Mouse (Mus musculus) hindlimb bud, embryonic 11.5 days (tissue): Measurements from ENCODE around the gene H2afj.
A peak's percentile ranks its signal among the peaks of the same experiment; 100 is the strongest.
"Not testable (repeated sequence)": the region's sequence is repeated elsewhere in the genome, so short reads cannot be mapped to it uniquely, and the experiment has no call there.

Source experiments
- DNase-seq: peaks from one replicate; pipeline ENCODE4 v3.0.0-alpha.2; 2012; ENCODE audit warnings: low read depth, low spot score; ENCODE audit errors: extremely low spot score

Gene H2afj

DNA sequence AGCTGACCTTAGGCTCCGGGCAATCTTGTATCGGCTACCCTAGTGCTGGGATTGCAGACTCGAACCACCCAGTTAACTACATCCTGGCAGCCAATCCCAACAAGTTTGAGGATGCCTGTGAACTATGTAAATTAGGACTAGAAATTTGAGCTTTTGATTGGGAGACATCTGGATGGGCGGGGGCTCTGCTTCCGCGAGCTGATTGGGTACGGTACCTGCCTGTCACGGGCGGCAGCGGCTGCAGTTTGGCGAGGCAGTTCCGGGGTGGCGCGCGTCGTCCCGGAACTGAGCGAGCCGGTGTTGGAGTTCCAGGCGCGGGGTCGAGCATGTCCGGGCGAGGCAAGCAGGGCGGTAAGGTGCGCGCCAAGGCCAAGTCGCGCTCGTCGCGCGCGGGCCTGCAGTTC, at the start of gene H2afj:
Gene H2afj, plus strand, starts transcription at position 231 of the 404 bp plus-strand sequence.
- DNase-seq: peak; percentile 79

DNA sequence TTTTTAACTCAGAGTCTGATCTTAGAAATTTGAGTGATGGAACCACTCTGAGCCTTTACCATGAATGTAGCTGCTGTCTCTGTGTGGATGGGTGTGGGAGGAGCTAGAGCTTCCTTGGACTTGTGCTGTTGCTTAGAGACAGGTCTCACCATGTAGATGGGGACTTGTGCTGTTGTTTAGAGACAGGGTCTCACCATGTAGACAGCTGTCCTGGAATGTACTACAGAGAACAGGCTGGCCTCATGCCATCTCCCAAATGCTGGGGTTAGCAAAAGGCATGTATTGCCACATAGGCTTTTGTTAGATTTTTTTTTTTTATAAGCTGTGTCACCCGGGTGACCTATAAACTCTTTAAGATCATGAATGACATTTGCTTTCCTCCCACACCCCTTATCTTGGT, 44.1 kb upstream of the H2afj start:
- no peak for DNase-seq

DNA sequence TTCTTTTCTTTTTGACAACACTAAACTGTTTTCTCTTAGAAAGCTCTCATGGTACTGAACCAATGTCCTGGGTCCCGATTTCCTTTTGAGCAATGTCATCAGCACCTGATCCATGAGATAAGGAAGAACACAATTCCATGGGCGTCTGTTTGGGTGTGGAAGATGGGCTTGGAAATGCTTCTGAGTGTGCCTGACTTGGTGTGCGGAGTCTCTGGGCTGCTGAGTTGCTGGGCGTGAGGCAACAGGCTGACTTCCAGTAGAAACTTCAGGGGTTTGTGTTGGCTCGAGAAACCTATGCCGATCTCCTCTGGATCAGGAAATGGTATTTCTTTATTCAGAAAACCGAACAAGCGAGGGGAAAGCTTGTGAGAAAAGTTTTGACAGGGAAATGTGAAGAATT, 38.9 kb upstream of the H2afj start:
- DNase-seq: no peak

DNA sequence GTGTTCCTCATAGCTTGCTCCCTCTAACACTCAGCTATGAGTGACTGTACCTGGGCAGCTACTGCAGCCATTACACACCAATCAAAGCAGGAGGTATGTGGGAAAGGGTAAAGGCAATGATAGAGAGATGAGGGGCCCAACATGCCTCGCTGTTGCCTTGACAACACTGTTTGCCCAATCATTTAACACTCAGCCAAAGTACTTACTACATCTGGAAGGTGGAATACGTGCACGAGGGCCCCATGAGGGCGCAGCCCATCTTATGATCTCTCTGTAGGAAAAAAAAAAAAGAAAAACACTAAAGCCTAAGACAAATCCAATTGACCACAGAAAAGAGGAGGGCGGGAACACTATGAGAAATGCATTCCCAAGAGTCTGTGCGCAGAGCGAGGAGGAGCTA, 38.2 kb upstream of the H2afj start:
- no peak for DNase-seq

DNA sequence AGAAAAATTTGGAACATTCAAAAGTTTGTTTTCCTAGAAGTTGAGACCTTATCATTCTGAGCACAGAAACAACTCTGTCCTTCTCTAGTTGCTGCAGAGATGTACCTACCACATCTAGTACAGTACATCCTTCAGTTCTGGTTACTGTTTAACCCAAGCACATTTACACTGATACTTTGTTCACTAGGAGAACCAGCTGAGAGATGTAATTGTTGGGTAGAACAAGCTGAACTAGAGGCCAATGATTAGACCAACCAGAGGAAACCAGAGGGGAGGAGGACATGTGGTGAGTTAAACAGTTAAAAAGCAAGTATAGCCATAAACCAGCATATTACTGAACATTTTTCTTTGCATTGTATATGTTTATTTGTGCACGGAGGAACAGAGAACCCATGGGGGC, 31.7 kb upstream of the H2afj start:
- DNase-seq: no peak

DNA sequence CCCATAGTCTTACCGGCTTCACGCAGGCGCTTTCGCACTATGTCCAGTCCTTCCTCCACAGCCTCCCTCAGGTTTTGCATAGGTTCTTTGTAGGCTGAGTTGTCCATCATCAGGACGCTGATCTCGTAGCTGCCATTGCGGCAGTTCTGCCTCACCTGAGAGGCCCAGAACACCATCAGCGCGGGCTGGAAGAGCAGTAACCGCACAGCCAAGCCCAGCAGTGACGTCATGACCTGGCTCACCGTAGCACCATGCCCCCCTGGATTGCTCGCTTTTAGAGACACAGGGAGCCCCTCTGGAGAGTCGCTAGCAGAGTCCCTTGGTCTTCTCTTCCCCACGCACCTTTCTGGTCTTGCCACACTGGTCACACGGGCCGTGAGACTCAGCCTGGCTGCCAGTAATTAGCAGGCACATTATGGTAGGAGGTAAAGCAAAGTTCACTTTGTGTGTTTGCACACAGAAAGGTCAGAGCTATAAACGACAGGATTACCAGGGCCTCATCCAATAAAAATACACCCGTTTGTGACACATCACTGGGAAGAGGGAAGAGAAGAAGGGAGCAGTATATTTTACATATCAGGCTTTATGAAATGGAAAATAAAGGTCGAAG, 26.6 kb upstream of the H2afj start, which contains the start of gene Gucy2c:
Gene Gucy2c, minus strand, starts transcription at position 389 of the 610 bp plus-strand sequence.
- no peak for DNase-seq

DNA sequence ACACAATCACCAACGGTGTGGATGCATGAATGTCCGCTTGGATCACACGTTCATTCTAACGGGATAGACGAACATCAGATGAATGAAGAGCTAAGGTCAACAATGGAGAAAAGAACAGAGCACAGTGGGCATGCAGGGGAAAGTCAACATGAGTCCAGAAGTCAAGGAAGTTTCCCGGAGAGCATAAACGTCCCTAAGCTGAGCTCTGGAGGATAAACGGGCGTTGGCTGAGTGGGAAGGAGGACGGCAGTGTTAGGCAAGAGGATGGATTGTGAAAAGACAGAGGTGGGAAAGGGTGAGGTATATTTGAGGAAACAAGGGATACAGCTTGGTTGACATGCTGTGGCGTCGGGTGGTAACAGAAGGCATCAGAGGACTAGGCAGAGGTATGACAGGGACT, 25.9 kb upstream of the H2afj start:
- DNase-seq: no peak

DNA sequence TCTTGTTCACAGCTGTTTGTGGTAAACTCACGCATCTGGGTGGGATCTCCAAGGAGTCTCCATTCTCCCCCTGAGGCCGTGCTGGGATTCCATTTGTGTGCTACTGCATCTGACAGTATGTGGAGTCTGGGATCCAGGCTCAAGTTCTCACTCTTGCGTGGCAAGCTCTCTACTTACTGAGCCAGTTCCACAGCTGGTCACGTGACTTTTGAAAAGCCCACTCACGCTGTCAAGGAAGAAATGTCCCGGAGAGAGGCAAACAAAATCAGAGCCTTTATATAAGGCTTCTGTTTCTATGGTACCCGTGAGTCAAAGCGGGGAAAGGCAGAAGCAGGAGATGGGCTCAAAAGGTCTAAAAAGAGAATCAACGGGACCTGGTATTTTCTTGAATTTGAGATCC, 25.3 kb upstream of the H2afj start:
- no peak for DNase-seq

DNA sequence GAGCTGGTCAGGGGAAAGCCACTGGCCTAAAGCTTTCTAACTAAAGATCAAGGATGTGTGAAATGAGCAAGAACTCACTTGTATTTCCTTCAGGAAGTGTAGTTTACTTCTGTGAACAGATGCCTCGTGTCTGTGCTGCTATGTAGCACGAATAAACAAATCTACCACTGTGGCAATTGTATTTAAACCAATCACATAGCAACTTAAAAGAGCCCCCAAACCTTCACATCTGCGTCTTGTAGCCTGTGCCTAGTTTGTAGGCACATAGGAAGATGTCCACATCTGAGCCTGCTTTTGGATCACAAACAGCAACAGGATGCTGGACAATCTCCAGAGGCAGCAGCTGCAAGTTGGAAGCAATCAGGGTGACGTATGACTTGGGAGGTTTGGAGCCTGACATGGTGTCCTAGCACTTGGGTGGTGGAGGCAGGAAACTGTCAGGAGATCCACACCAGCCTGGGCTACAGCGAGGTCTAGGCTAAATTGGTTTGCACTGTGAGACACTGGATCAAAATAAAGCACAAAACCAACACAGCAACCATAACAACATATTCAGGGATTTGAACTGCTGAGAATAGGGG, 18.6 kb upstream of the H2afj start:
- no peak for DNase-seq

DNA sequence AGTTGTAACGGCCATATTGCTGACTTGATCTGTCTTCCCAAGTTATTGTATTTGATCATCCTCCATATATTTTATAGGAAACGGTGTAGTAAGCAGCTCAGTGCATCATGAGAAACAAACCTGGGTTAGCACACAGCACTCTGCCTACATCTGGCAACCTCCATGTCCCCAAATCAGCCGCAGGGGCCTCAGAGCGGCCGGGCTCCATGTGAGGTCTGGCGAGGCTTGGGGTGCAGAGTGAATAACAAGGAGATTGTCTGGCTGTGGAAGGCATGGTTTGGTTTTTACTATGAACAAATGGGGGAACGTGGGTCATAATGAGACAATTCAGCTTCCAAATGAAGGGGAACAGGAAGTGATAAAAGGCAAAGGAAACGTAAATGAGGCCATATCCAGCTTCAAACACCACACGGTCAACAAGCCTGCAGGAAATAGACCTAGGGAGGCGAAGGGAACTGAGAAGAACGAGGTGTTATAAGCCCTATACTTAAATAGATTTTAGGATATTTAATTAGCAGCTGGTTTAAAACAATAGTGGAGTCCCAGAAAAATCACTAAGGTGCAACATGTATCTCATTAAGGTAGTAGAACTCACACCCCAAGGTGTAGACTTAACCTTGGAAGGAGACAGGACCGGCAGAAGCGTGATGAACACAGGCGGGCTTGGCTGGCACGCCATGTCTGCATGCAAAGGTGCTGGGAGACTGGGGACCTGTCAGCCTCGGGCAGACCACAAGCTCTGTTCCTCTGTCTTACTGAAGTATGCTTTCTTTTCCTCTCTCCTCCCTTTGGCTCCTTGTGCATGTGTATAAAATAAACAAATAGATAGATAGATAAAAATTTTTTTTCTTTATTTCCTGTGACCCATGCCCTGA, 14.9 kb upstream of the H2afj start:
- no peak for DNase-seq

DNA sequence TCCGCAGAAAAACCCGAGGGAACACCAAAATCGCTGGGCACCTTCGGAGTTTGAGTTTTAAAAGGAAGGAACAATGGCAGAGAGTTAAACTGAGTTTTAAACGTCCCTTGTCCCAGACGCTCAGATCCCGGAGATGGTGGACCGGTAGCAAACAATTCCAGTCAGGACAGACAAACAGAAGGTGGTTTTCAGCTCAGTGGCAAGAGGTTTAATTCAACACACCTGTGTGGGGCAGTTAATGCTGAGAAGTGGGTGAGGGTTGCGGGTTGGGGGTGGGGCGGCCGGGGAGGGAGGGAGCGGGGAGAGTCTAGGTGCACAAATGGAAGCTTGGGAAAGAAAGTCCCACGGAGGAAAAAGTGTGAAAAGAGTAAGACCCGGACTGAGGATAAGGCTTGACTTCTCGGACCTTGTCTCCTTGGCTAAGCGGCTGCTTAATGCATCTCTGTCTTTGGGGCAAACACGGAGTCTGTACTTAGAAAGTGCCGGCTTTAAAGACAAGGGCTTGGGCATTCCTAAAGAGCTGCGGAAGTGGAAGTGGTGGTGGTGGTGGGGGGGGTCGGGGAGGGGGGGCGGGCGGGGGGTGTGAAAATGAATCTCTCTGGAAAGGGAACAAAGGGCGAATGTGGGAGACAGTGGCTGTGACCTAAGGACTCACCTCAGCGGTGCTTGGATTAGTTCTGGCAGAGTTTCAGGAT, 14.1 kb upstream of the H2afj start:
- no peak for DNase-seq

DNA sequence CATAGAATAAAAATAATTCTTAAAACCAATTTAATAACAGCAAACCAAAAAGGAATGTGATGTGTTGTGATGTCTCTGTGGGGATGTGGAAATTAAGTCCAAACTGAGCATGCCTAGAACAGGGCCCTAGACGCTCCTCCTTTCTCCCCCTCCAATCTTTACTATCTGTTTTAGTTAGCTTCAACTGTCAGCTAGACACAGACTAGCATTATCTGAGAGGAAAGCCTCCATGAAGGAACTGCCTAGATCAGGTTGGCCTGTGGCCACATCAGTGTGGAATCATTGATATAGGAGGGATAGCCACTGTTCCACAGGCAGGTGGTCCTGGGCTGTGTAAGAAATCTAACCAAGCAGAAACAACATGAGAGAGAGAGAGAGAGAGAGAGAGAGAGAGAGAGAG, 12.9 kb upstream of the H2afj start:
- DNase-seq: no peak

DNA sequence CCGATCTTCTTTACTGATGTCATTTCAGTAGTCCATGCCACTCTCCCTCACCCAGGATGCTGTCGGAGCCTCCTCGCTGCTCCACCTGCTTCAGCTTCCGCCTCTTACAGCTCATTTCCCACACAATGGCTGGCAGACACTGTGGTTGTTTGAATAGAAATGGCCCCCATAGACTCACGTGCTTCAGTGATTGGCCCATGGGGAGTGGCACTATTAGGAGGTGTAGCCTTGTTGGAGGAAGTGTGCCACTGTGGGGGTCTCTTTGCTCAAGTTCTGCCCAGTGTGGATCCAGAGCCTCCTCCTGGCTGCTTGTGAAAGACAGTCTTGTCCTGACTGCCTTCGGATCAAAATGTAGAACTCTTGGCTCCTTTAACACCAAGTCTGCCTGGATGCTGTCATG, 12.2 kb upstream of the H2afj start:
- DNase-seq: no peak

DNA sequence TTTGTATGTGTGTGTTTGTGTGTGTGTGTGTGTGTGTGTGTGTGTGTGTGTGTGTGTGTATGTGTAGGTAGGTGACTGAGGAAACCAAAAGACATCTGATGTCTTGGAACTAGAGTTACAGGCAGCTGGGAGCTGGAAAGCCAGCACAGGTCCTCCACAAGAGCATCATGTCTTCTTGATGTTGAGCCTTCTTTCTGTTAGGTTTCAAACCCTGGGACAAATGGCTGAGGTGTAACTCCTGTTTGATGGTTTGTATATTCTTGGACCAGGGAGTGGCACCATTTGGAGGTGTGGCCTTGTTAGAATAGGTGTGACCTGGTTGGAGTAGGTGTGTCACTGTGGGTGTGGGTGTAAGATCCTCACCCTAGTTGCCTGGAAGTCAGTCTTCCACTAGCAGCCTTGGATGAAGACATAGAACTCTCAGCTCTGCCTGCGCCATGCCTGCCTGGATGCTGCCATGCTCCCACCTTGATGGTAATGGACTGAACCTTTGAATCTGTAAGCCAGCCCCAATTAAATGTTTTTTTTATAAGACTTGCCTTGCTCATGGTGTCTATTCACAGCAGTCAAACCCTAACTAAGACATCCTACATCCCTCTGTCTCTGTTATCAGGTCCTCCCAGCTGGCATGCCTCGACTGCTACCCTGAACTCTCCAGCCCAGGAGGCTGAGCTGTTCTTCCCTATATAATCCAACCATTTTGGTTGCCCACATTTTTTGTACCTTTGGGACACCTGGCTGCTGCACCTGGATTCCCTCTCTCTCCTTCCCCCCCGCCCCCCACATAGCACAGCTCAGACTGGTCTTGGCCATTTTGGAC, 10.0 kb upstream of the H2afj start:
- not testable (repeated sequence) for DNase-seq

DNA sequence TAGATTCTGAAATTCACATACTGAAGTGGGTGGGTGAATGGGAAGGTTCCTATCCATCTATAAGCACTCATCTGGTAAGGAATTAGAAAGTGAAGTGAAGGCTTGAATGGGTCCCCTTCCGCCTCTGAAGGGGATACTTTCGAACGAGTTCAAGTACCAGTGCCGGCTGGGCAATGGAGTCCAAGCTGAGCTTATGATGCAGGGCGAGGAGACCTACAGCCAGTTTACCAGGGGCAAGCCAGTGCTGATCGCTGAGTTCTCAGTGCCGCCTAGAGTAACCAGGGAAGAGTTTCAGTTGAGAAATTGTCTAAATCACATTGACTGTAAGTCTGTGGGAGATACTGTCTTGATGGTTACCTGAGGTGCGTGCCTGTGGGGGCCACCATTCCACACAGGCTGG, 7.3 kb upstream of the H2afj start:
- no peak for DNase-seq

DNA sequence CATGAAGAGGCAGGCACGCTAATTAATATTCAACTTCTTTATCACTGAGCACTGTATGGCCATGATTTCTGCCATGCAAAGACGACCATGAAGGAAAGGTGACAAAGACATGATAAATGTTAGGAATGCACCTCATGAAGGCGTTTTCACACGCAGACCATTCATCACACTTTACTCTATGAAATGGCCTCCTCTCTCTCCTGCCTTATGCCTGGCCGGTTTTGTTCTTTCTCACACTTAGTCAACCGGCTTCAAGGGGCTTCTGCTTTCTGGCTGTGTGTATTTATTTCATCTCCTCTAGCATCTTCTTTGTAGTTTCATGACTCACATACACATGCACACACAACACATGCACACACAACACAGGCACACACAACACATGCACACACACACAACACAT, 6.8 kb upstream of the H2afj start:
- DNase-seq: no peak

DNA sequence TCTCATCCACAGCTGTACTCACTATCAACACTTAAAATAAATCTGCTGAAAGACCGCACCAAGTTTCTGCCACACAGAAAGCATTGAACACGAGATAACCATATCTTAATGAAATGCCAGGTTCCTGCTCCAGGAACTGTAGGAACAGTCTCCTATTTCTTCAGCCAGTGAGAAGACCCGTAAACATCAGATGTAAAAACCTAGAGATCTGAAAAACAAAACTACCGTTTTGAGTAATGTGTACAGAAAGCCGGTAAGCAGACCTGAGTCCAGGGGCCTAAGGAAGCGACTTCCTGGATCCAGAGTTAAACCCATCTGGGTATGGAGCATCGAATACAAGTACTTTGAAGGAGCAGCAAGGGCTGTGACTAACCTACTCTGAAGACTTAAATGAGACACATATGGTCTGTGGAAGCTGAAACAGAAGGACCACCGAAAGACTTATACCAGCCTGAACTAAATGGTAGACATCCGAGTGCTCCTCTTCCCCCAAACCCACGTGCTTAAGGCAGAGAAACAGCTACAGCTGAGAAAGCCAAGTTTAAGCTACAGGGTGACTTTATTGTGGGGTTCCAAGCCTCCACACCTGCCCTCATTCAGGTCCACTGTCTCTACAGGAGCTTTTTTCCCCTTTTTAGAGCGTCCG, 4.8 kb upstream of the H2afj start:
- no peak for DNase-seq

DNA sequence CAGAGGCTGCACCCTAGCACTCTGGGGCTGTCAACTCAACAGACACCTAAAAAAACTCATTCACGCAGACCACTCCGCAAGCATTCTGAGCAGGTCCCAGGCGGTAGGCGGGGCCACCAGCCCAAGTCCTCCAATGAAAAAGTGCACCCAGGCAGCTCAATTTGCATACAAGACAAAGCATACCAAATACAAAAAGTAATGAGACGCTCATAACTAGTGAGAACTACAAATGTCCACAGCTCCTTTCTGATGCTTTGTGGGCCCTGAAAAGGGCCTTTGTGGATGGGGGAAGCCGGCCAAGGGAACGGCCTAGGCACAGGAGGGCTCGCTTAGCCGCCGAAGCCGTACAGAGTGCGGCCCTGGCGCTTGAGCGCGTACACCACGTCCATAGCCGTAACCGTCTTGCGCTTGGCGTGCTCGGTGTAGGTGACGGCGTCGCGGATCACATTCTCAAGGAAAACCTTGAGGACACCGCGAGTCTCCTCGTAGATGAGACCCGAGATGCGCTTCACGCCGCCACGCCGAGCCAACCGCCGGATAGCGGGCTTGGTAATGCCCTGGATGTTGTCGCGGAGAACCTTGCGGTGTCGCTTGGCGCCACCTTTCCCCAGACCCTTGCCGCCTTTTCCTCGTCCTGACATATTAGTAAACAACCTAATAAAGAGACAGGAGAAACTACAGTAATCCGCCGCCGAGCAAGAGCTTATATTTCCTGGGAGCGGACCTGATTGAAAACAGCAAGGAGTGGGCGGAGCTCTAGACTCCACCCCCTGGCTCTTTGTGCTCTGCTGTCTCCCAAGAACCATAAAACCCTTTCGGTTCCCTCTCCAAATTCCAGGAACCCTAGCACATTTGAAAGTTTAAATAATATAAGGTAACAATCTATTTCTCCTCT, 4.1 kb upstream of the H2afj start, which contains the start of gene Hist4h4:
Gene Hist4h4, minus strand, starts transcription at position 677 of the 895 bp plus-strand sequence.
- DNase-seq: peak; percentile 100
